Mouse (Mus musculus) cerebellum, adult 9-11 months (tissue): ENCODE measurements around the gene Dusp27.
A peak's percentile ranks its signal among the peaks of the same experiment; 100 is the strongest.

Experiments used
- DNase-seq: peaks from one replicate; pipeline ENCODE4 v3.0.0; 2022

Gene Dusp27

DNA sequence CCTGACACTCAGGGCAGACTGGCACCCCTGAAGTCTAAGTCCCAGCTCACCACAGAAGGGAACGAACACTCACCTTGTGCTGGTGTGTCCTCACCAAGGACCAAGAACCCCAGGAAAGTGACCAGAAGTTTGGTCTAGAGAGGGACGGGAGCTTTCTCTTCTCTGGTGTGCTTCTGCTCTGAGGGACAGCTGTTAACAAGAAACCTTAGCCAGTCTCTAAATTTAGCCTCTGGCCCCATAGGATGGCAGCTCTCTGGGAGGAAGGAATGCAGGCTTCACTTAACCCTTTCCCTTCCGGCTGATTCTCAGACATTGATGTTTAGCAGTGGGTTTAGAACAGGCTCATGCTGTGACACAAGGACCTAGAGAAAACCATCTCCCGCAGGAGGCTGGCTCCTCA, at the start of gene Dusp27:
TSS of gene Dusp27 (minus strand) at position 204 of the 400 bp plus-strand sequence.
- no peak for DNase-seq

DNA sequence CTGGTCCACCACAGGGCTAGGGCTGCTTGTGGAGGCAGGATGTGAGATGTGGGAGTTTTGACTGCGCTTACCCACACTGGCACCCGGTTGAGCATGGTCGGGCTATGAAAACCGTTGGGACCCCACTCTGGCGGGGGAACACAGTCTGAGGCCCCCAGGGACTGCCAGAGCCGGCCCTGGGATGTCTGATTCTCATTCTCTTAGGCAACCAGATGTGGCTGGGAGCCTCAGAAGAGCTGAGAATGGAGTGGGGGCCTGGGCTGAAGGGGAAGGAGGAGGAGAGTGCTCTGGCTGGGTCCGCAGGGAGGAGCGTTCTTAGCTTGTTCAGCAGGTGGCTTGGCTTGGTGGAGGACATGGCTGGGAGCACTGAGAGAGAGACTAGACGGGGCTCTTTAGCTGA, 45.9 kb upstream of the Dusp27 start:
- no peak for DNase-seq

DNA sequence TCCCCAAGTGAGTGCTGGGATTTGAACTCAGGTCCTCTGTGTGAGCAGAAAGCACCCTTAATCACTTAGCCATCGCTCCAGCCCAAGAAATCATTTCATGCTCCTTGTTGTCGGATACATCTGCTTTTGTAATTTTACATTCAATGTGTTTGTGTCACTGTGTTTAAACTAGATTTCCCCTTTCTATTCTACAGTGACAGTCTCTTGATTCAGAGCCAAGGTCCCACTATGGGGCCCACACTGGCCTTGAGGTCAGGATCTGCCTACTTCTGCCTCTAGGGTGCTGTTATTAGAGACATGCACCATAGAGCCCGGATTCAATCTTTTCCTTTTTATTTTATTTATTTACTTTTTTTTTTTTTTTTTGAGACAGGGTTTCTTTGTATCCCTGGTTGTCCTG, 45.3 kb upstream of the Dusp27 start:
- DNase-seq, result no peak

DNA sequence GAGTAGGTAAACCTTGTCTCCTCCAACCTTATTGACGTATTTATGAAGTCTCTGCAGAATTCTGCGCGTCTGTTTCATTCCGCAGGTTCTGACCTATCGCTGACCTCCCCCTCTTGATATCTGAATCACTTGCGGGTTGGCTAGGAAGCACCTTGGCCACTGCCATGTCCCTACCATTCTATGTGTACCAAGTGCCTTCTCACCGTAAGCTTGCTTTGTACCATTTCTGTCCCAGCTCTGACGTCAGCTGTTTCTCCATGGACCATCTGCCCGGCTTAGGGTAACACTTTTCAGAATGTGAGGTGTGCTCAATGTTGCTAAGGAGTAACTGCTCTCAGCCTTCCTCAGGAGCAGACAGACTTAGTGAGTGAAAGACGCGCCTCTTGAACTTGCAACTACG, 43.1 kb upstream of the Dusp27 start:
- no peak for DNase-seq

DNA sequence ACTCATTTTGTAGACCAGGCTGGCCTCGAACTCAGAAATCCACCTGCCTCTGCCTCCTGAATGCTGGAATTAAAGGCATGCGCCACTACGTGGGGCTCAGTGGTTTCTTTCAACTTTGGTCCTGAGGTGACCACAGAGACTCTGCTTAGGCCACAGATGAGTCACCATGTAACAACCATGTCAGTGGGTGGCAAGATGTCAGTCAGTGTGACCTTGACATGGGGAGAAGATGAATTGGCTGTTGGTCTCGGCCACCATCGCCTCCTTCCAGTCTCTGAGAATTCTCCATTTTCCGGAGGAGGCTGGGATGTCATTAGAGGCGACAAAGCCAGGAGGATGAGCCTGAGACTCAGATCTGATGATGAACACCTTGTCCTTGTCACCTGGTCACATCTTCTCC, 42.0 kb upstream of the Dusp27 start:
- no peak for DNase-seq

GRCm38 (mm10) chr1:166168017-166168416, 40.3 kb upstream of the Dusp27 start:
- DNase-seq, result no peak

GRCm38 (mm10) chr1:166167405-166167804, 39.7 kb upstream of the Dusp27 start:
- DNase-seq, result no peak

- no peak for DNase-seq
Observed at GRCm38 (mm10) chr1:166165159-166165558, 37.4 kb upstream of the Dusp27 start.

DNA sequence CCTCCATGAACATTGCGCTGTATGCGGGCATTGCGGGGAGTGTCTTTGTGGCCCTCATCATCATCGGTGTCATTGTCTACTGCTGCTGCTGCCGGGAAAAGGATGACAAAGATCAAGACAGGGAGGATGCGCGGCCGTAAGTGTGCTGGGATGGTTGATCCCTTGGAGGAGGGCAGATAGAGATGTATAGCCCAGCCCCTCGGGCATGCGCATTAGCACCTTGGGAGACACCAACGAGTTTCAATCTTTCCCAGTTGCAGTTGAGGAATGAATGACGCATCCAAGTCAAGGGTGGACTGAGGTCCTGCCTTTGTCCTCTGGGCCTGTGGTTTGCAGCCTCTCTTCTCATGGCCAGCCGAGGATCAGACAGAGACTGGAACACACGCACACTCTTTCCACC, 36.9 kb upstream of the Dusp27 start:
- DNase-seq, result no peak

GRCm38 (mm10) chr1:166160569-166161445, 33.1 kb upstream of the Dusp27 start:
- peak; percentile 47 for DNase-seq

GRCm38 (mm10) chr1:166160111-166160510, 32.4 kb upstream of the Dusp27 start:
- DNase-seq, result no peak

GRCm38 (mm10) chr1:166158664-166159063, 30.9 kb upstream of the Dusp27 start:
- no peak for DNase-seq

GRCm38 (mm10) chr1:166157712-166158111, 30.0 kb upstream of the Dusp27 start:
- no peak for DNase-seq

DNA sequence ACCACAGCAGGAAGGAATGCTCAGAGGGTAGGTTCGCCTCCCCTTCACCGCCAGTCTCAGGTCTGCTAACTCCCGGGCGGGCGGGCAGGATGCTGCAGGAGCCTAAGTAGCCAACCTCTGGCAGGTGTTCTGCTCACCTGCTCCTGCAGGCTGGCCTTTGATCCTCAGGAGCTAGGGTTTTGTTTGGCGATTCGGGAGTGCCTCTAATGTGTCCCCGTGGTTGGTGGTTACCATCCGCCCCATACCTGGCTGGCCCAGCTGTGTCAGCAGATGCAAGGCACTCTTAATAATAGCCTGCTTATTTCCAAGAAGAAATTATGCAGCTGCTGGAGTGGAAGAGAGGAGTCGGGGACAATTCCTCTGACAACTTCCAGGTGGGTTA, 27.4 kb upstream of the Dusp27 start:
- no peak for DNase-seq

- peak; percentile 57 for DNase-seq
Observed at GRCm38 (mm10) chr1:166154162-166155112, 26.7 kb upstream of the Dusp27 start.

DNA sequence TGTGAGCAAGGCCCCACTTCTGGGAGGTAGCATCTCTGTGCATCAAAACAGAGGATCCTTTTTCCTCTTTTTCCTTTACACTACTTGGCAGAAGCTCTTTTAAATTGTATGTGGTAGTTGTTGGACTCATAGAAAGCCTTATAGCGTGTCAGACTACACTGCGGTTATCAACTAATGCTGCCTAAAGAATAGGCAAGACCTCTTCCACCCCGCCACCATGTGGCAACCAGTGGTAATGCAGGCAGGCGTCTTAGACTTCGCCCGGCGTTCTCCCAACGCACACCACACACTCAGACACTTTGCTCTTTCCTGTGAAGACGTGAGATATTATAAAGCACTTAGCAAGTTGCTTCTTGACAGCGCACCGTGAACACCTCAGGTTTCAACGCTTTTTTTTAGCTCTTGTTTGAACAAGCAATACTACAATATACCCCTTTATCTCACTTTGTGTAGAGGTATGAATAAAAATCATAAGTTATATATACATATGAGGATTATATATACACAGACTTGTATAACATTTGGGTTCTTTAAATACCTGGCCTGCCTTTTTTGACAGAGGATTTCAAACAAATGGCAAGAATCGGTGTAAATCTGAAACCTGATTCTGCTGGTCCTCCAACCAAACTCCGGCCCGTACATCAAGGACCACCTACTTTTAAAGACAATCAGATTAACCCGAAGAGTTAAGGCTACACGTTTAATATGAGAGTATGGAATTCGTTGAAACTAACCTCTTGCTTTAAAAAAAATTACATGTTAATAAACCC, 25.8 kb upstream of the Dusp27 start:
- peak; percentile 64 for DNase-seq

DNA sequence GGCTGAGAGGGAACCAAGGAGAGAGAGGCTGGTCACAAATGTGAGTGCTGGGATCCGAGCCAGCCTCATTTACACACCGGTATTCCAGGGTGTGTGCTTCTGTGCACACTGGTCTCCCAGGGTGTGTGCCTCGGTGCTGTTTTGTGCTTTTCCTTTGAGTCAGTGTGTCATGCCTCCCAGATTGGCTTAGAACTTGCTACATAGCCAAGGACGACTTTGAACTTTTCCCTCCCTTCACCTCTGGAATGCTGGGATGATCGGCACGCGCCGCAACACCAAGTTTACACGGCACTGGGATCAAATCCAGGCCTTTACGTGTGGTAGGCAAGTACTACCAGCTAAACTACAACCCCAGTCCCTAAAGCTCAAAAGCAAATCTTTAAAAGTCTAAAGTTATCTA, 24.3 kb upstream of the Dusp27 start:
- DNase-seq, result no peak

GRCm38 (mm10) chr1:166151341-166151740, 23.6 kb upstream of the Dusp27 start:
- no peak for DNase-seq

DNA sequence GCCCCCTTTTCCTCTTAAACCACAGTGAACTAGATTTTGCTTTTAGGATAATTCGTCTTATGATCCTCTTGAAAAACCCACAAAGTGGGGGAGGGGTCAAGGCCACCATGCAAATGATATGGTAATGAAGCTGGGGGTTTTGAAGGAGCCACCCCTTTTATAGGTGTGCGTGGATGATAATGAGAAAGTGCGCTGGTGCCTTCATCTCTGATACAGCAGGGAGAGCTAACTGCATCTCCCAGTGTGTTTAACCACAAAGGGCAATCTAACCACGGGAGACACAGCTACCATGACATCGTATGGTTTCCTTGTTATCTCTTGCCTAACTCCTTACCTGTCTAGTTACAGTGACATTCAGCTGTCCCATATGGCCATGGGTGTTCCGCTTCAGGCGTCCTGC, 22.3 kb upstream of the Dusp27 start:
- no peak for DNase-seq

- no peak for DNase-seq
Observed at GRCm38 (mm10) chr1:166149441-166149840, 21.7 kb upstream of the Dusp27 start.

- no peak for DNase-seq
Observed at GRCm38 (mm10) chr1:166147657-166148056, 19.9 kb upstream of the Dusp27 start.

DNA sequence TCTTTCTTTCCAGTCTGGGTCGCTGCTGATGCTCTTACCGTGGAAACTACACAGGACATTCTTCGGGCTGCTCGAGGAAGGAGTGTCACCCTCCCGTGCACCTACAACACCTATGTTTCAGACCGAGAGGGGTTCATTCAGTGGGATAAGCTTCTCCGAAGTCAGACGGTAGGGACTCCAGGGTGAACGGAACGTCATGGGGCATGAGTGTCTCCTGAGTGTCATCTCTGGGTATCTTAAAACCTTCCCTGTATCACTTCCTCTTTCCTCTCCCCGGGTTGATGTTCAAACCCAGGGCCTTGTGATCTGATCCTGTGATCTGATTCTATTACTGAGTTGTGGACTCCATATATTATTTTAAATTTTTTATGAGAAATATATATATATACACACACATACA, 18.9 kb upstream of the Dusp27 start:
- DNase-seq, result no peak

DNA sequence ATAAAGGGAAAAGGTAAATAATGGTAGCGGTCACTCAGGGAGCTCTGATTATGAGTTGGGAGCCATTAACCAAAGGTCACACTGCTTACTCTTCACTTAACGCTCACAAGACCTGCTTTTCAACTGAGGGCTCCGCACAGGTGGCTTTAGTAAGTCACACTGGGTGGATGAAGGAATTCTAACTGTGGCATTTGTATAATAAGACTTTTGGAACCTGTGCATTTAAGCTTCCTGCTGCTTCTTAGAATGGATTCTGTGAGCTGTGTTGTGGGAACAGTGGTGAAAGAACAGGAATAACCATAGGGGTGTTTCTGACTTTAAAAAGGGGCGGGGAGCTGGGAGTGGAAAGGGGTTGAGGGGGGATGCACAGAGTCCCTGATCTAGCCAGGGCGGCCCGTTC, 14.6 kb upstream of the Dusp27 start:
- DNase-seq, result no peak
